Mouse (Mus musculus) embryonic facial prominence, embryonic 10.5 days (tissue): ENCODE data around the gene Ank3. TPM values are rescaled to one million over a fixed set of nuclear protein-coding genes. Genes with fewer than 3 reads are reported as not detected.

Source experiments
- DNase-seq: peaks from one replicate; pipeline ENCODE4 v3.0.0-alpha.2; 2017; ENCODE audit warnings: low spot score
- H3K27ac ChIP-seq: fragments of 300-500 bp; sonication (generic); replicated peaks from 2 replicates; pipeline ENCODE4 v1.5.1; 2016; ENCODE audit warnings: mild to moderate bottlenecking
- H3K27me3 ChIP-seq: fragments of 300-500 bp; sonication (generic); replicated peaks from 2 replicates; pipeline ENCODE4 v1.6.1; 2016; ENCODE audit warnings: low read depth, mild to moderate bottlenecking; ENCODE audit not compliant: poor library complexity, severe bottlenecking
- H3K36me3 ChIP-seq: fragments of 300-500 bp; sonication (generic); replicated peaks from 2 replicates; pipeline ENCODE4 v1.6.1; 2016; ENCODE audit warnings: mild to moderate bottlenecking, moderate library complexity
- H3K4me1 ChIP-seq: fragments of 300-500 bp; sonication (generic); 2 replicates; pipeline ENCODE4 v1.6.1; 2016
- H3K4me3 ChIP-seq: fragments of 300-500 bp; sonication (generic); 2 replicates; pipeline ENCODE4 v1.5.1; 2016; ENCODE audit warnings: mild to moderate bottlenecking, moderate library complexity
- H3K9me3 ChIP-seq: fragments of 300-500 bp; sonication (generic); 2 replicates; pipeline ENCODE4 v1.6.1; 2016; ENCODE audit warnings: mild to moderate bottlenecking
- WGBS: fragments of 180-500 bp; shearing (Covaris S2); methylation state at CpG from one replicate; pipeline ENCODE4 v1.1.7; 2016; 5-methylcytosine and 5-hydroxymethylcytosine counted together
- polyA plus RNA-seq: library from polyadenylated mRNA; unstranded; fragments of >200 nt; fragmentation: Nextera tagmentation; extraction: Ambion mirVana; gene quantifications from 2 replicates; pipeline ENCODE4 v1.2.1, GENCODE M21; 2016

The Ank3 gene
- polyA plus RNA-seq, 1 experiment from 2014 or later: 36.9 TPM

DNA sequence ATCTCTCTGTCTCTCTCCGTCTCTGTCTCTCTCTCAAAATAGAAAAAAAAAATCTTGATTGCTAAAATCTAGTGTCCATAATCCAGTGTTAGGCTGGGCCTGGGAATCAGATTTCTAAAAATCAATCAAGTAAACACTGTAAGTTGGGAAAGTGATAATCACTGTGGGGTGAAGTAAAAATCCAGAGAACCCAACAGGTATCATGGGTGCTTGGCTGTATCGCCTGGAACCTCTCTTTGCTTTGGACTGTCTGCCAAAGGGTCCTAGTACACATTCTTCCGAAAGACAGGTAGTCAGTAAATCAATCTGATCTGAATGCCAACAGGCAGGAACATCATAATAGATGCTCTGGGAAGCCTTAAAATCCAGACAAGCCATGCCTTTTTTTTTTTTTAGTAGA is 186.7 kb downstream of the Ank3 start:
- 83% methylated on average over 3 of the region's 3 CpGs for WGBS
- DNase-seq: no peak
- Histone ChIP-seq H3K27me3 (no peaks in the 10 kb centered on the region), H3K36me3 (no peaks in the 10 kb centered on the region), H3K4me3 (no peak overlapping the region), H3K4me1 (peaks cover 38% of the 10 kb centered on the region), H3K27ac (peak overlapping the region; percentile 81), H3K9me3 (no peaks in the 10 kb centered on the region)

GRCm38 (mm10) chr10:69594186-69595131 is 195.9 kb downstream of the Ank3 start:
- peaks cover 8% of the 10 kb centered on the region; the same call in 1 of the 2 replicates for H3K9me3 ChIP-seq
- DNase-seq: no peak
- no peak overlapping the region for H3K27ac ChIP-seq
- H3K27me3 ChIP-seq: no peaks in the 10 kb centered on the region
- 76% methylated on average over 15 of the region's 15 CpGs for WGBS
- H3K36me3 ChIP-seq: peaks cover 26% of the 10 kb centered on the region
- H3K4me3 ChIP-seq: no peak overlapping the region
- H3K4me1 ChIP-seq: peaks cover 4% of the 10 kb centered on the region

DNA sequence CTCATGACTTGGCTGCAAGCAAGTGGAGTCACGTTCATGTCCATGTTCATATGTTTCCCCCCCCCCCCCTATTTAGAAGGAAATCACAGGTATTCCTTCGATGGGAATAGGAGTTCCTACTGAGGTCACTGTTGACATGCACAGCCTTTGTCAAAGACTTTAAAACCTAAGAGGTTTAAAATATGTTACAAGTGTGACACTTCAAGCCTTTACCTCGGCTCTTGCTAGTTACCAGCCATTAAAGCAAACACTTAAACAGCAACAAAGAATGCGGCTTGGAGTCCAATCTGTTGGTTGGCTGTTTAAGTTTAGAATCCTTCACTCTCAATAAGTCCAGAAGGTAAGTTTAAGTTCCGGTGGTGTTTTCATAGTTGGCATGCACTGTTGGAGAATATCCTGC is 196.9 kb downstream of the Ank3 start:
- Histone ChIP-seq H3K4me1 (peaks cover 4% of the 10 kb centered on the region), H3K4me3 (no peak overlapping the region), H3K9me3 (peaks cover 8% of the 10 kb centered on the region; the same call in 1 of the 2 replicates), H3K27ac (no peak overlapping the region), H3K36me3 (peaks cover 26% of the 10 kb centered on the region), H3K27me3 (no peaks in the 10 kb centered on the region)
- WGBS: 92% methylated on average over 5 of the region's 5 CpGs
- DNase-seq: no peak

- Histone ChIP-seq H3K27ac (no peak overlapping the region), H3K36me3 (peaks cover 11% of the 10 kb centered on the region), H3K4me3 (no peak overlapping the region), H3K27me3 (no peaks in the 10 kb centered on the region), H3K4me1 (peaks cover 7% of the 10 kb centered on the region; the same call in 1 of the 2 replicates), H3K9me3 (peaks cover 8% of the 10 kb centered on the region; the same call in 1 of the 2 replicates)
- no peak for DNase-seq
- WGBS: 88% methylated on average over 3 of the region's 3 CpGs
These were observed 202.9 kb downstream of the Ank3 start for GRCm38 (mm10) chr10:69601471-69601870.

GRCm38 (mm10) chr10:69602711-69603110 is 204.1 kb downstream of the Ank3 start:
- 86% methylated on average over 1 of the region's 1 CpGs for WGBS
- Histone ChIP-seq H3K4me1 (peaks cover 9% of the 10 kb centered on the region; the same call in 1 of the 2 replicates), H3K27me3 (no peaks in the 10 kb centered on the region), H3K4me3 (no peak overlapping the region), H3K27ac (no peak overlapping the region), H3K9me3 (peaks cover 2% of the 10 kb centered on the region; the same call in 1 of the 2 replicates), H3K36me3 (0 out of 2 replicates have a peak, but pooled peaks cover under 1% of the 10 kb centered on the region)
- DNase-seq: no peak

DNA sequence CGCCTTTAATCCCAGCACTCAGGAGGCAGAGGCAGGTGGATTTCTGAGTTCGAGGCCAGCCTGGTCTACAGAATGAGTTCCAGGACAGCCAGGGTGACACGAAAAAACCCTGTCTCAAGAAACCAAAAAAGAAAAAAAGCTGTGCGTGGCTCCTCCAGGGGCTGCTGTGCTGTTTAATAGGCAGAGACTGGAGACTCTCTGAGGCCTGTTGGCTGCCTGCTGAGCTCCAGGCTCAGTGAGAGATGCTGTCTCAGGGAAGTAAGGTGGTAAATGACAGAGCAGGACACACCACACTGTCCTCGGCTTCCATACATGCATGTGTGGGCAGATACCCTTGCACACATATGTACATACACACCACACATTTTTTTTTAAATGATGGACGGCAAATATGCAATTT is 206.0 kb downstream of the Ank3 start:
- WGBS: 84% methylated on average over 6 of the region's 6 CpGs
- Histone ChIP-seq H3K9me3 (no peaks in the 10 kb centered on the region), H3K27ac (no peak overlapping the region), H3K4me3 (no peak overlapping the region), H3K27me3 (no peaks in the 10 kb centered on the region), H3K36me3 (no peaks in the 10 kb centered on the region; the same call in 1 of the 2 replicates), H3K4me1 (peaks cover 9% of the 10 kb centered on the region; the same call in 1 of the 2 replicates)
- no peak for DNase-seq

GRCm38 (mm10) chr10:69605211-69605610 is 206.6 kb downstream of the Ank3 start:
- WGBS: 64% methylated on average over 12 of the region's 12 CpGs
- peaks cover 9% of the 10 kb centered on the region; the same call in 1 of the 2 replicates for H3K4me1 ChIP-seq
- H3K27ac ChIP-seq: no peak overlapping the region
- no peak overlapping the region for H3K4me3 ChIP-seq
- H3K27me3 ChIP-seq: no peaks in the 10 kb centered on the region
- H3K9me3 ChIP-seq: no peaks in the 10 kb centered on the region
- no peaks in the 10 kb centered on the region; the same call in 1 of the 2 replicates for H3K36me3 ChIP-seq
- DNase-seq: no peak

DNA sequence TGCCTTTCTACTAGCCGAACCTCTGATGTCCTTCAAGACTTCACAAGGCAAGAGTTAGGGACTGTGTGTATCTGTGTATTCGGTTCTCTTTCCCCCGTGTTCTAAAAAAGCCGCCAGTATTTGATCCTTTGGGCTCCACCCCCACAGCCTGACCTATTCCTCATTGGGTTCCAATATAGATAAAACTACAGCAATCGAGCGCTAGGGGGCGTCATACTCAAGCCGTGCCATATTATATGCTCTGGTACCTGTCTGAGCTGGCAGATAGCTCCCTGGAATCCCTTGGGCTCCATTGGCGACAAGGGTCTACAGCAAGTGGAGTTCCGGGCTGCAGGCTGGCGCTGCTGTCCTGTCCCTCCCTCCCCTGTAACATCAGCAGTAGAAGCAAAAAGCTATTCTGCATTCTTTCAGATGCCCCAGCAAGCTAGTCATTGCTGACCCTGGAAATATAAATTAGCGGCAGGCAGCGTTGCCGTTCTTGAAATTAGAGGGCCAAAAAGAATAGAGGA is 209.1 kb downstream of the Ank3 start:
- H3K9me3 ChIP-seq: no peaks in the 10 kb centered on the region
- H3K27ac ChIP-seq: no peak overlapping the region
- H3K4me3 ChIP-seq: no peak overlapping the region
- peaks cover 9% of the 10 kb centered on the region; the same call in 1 of the 2 replicates for H3K4me1 ChIP-seq
- DNase-seq: no peak
- H3K27me3 ChIP-seq: no peaks in the 10 kb centered on the region
- WGBS: 75% methylated on average over 14 of the region's 14 CpGs
- H3K36me3 ChIP-seq: no peaks in the 10 kb centered on the region; the same call in 1 of the 2 replicates

DNA sequence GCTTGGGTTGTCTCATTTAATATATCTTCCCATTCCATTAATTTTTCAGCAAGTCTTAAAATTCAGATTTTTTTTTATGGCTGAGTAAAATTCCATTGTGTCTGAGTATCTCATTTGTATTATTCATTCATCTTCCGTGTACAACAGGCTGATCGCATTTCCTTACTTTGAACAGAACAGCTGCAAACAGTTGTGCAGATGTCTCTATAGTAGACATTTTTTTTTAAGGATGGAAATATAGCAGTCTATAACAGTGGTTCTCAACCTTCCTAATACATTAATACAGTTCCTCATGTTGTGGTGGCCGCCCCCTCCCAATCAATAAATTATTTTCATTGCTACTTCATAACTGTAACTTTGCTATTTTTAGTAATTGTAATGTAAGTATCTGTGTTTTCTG is 212.7 kb downstream of the Ank3 start:
- Histone ChIP-seq H3K4me1 (peaks cover 3% of the 10 kb centered on the region; the same call in 1 of the 2 replicates), H3K9me3 (no peaks in the 10 kb centered on the region), H3K27ac (no peak overlapping the region), H3K4me3 (no peak overlapping the region), H3K36me3 (no peaks in the 10 kb centered on the region; the same call in 1 of the 2 replicates), H3K27me3 (no peaks in the 10 kb centered on the region)
- no peak for DNase-seq
- 93% methylated on average over 3 of the region's 3 CpGs for WGBS

- DNase-seq: no peak
- Histone ChIP-seq H3K36me3 (no peaks in the 10 kb centered on the region; the same call in 1 of the 2 replicates), H3K27ac (no peak overlapping the region), H3K9me3 (no peaks in the 10 kb centered on the region), H3K27me3 (no peaks in the 10 kb centered on the region), H3K4me1 (no peaks in the 10 kb centered on the region), H3K4me3 (no peak overlapping the region)
- 89% methylated on average over 5 of the region's 5 CpGs for WGBS
These were observed 213.3 kb downstream of the Ank3 start for GRCm38 (mm10) chr10:69611839-69612340.

DNA sequence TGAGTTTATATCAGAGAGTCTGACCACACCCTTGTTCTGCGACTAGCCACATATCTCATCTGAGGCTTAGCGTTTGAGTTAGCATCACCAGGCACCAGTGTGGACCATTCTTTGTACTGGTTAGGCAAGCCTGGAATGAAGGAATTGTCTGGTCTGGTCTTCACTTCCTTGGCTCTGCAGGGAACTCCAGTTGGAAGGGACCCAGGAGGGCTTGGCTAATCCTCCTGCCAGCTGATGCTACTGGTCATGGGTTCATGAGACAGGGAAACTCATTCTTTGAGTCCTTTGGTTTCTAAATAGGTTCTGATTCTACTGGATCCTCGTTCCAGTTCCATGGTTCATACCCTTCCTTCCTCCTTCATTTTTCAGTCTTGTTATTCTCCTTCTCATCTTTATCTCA is 218.4 kb downstream of the Ank3 start:
- Histone ChIP-seq H3K36me3 (no peaks in the 10 kb centered on the region), H3K4me1 (0 out of 2 replicates have a peak, but pooled peaks cover 4% of the 10 kb centered on the region), H3K9me3 (no peaks in the 10 kb centered on the region), H3K27me3 (no peaks in the 10 kb centered on the region), H3K4me3 (no peak overlapping the region), H3K27ac (no peak overlapping the region)
- 89% methylated on average over 3 of the region's 3 CpGs for WGBS
- DNase-seq: no peak

- Histone ChIP-seq H3K27ac (no peak overlapping the region), H3K36me3 (no peaks in the 10 kb centered on the region), H3K27me3 (no peaks in the 10 kb centered on the region), H3K4me1 (0 out of 2 replicates have a peak, but pooled peaks cover 4% of the 10 kb centered on the region), H3K4me3 (no peak overlapping the region), H3K9me3 (no peaks in the 10 kb centered on the region)
- DNase-seq: no peak
- 89% methylated on average over 16 of the region's 16 CpGs for WGBS
These were observed 219.1 kb downstream of the Ank3 start for GRCm38 (mm10) chr10:69617537-69618112.
